Mouse (Mus musculus): ENCODE data around the gene Cyb561d2. TPM values are rescaled to one million over a fixed set of nuclear protein-coding genes. Genes with fewer than 3 reads are reported as not detected.
"Not testable (repeated sequence)": the region's sequence is repeated elsewhere in the genome, so short reads cannot be mapped to it uniquely, and the experiment has no call there.

Gene Cyb561d2
- polyA plus RNA-seq, 1 experiment from 2014 or later: 18.9 TPM

DNA sequence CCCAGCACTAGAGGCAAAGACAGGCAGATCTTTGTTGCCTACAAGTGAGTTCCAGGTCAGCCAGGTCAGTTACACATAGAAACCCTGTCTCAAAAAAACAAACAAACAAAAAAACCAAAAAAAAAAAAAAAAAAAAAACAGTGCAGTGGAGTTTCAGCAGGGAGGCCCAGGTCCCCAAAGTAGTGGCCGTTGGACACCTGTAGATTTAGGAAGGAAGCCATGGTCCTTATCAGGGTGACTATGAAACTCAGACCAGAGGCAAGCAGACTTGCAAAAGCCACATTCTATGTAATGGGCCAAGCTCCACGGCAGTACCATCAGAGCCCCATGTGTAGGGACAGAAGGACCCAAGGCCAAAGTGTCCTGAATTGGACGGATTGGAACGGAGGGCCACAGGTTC, 39.6 kb upstream of the Cyb561d2 start:
- no peaks in the 10 kb centered on the region for H3K27me3 ChIP-seq (ENCODE audit: control insufficient read depth, insufficient read depth, low read length)
- H3K4me3 ChIP-seq (ENCODE audit: low read depth, low read length): peak overlapping the region; percentile 57; the same call in 1 of the 2 replicates
- H3K9ac ChIP-seq (ENCODE audit: low read length): no peak overlapping the region; the same call in 1 of the 2 replicates
- H3K4me1 ChIP-seq (ENCODE audit: control insufficient read depth, insufficient read depth, low read length): peaks cover 20% of the 10 kb centered on the region
- WGBS: 80% methylated on average over 4 of the region's 4 CpGs
- DNase-seq (ENCODE audit: low spot score, missing footprints) (no peak), ATAC-seq (ENCODE audit: low FRiP score) (no peak)
- no peak overlapping the region for H3K27ac ChIP-seq (ENCODE audit: low read depth, low read length)
- peak overlapping the region; percentile 70; the same call in 1 of the 2 replicates for H3K4me2 ChIP-seq
- H3K36me3 ChIP-seq (ENCODE audit: control insufficient read depth, insufficient read depth, low read length): no peaks in the 10 kb centered on the region
- no peaks in the 10 kb centered on the region for H3K9me3 ChIP-seq (ENCODE audit: control insufficient read depth, low read length)

DNA sequence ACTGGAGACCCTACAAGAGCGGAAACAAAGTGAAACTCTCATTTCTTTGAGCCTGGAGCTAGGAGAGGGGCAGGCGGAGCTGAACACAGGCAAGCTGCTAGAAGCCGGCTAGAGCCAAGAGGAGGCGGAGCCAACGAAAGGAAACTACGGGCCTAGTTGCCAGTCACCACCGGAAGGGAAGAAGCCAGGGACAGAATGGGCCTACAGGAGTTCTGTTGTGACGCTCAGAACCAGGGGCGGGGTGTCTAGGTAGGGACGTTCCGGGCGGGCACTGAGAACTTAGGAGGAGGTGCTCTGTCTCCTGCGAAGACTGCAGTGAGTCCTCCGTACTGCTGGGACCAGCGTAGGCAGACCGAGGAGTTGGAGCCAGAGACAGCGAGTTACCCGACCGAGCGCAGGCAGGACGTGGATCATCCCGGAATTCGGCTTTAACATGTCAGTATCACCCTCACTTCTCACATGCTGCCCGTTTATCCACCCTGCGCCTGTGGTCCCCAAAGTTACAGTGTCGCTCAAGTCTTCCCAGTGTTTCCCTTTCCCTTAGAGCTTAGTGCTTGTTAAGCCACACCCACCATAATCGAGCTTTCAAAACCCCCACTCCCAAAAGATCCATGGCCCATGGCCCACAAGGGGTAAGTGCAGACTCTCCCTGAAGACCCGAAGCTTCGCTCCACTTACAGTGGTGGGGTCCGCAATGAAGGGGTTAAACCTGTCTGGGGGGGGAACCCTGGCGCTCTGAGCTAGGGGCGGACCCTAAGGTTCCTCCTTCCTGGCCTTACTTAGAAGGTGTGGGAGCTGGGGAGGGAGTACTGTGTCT, 38.7 kb upstream of the Cyb561d2 start, which contains the start of gene Hyal3:
Gene Hyal3, plus strand, starts transcription at position 318 of the 817 bp plus-strand sequence.
- Histone ChIP-seq H3K9me3 (ENCODE audit: control insufficient read depth, low read length) (no peaks in the 10 kb centered on the region), H3K27ac (ENCODE audit: low read depth, low read length) (peak within 1 kb of the TSS; percentile 37; the same call in 1 of the 2 replicates), H3K4me2 (peak within 1 kb of the TSS; percentile 70), H3K4me3 (ENCODE audit: low read depth, low read length) (peak within 1 kb of the TSS; percentile 57), H3K9ac (ENCODE audit: low read length) (peak within 1 kb of the TSS; percentile 79), H3K36me3 (ENCODE audit: control insufficient read depth, insufficient read depth, low read length) (no peaks in the 10 kb centered on the region), H3K27me3 (ENCODE audit: control insufficient read depth, insufficient read depth, low read length) (no peaks in the 10 kb centered on the region), H3K4me1 (ENCODE audit: control insufficient read depth, insufficient read depth, low read length) (peaks cover 24% of the 10 kb centered on the region)
- 1% methylated on average over 32 of the region's 32 CpGs for WGBS
- peak; percentile 66 for ATAC-seq (ENCODE audit: low FRiP score)
- peak; percentile 94 for DNase-seq (ENCODE audit: low spot score, missing footprints)

DNA sequence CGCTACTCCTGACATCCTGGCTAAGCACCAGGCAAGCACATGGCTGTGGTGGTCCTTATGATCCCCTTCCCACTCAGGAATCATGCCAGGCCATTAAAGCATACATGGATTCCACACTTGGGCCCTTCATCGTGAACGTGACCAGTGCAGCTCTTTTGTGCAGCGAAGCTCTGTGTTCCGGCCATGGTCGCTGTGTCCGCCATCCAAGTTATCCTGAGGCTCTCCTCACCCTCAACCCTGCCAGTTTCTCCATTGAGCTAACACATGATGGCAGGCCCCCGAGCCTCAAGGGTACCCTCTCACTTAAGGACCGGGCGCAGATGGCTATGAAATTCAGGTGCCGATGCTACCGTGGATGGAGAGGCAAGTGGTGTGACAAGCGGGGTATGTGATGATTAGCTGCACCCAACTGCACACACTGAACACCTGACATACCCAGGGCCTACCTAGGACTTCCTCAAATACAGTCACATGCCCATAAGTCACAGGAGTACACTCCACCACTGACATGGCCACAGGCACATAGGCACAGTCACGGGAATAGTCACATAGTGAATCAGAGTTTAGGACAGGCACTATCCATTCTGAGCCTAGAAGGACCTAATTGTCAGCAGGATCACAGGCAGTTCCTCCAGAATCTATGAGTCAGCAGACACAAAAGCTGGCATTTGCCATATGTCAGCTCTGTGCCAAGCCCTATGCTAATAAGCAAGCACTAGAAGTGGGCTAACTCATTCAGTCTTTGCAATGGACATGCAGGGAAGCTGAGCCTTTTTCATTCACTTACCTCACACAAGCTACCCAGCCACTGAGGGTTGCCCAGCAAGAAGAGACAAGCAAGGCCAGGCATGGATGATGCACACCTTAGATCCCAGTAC, 37.3 kb upstream of the Cyb561d2 start:
- Histone ChIP-seq H3K27ac (ENCODE audit: low read depth, low read length) (no peak overlapping the region), H3K4me3 (ENCODE audit: low read depth, low read length) (no peak overlapping the region), H3K36me3 (ENCODE audit: control insufficient read depth, insufficient read depth, low read length) (no peaks in the 10 kb centered on the region), H3K4me1 (ENCODE audit: control insufficient read depth, insufficient read depth, low read length) (peaks cover 24% of the 10 kb centered on the region), H3K4me2 (no peak overlapping the region), H3K27me3 (ENCODE audit: control insufficient read depth, insufficient read depth, low read length) (no peaks in the 10 kb centered on the region), H3K9ac (ENCODE audit: low read length) (no peak overlapping the region), H3K9me3 (ENCODE audit: control insufficient read depth, low read length) (no peaks in the 10 kb centered on the region)
- DNase-seq (ENCODE audit: low spot score, missing footprints): no peak
- WGBS: 97% methylated on average over 14 of the region's 14 CpGs
- ATAC-seq (ENCODE audit: low FRiP score): no peak

DNA sequence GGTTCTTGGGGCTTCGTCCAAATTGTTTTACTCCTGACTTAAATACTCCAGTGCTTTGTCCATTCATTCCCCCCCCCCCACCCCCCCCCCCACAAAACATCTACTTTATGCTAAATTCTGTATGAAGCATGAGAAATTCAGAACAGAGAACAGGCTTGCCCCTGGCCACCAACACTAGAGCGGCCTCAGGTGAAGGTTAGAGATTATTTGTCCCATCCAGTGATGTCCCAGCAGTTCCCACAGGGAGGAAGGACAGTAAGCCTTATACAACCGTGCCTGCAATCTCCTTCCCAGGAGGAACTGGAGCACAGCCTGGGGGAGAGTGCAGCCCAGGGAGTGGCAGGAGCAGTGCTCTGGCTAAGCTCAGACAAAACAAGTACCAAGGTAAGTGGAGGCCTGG, 36.6 kb upstream of the Cyb561d2 start, which contains the start of gene Naa80:
Gene Naa80, plus strand, starts transcription at position 301 of the 400 bp plus-strand sequence.
- Histone ChIP-seq H3K4me1 (ENCODE audit: control insufficient read depth, insufficient read depth, low read length) (peaks cover 24% of the 10 kb centered on the region), H3K27ac (ENCODE audit: low read depth, low read length) (no peak within 1 kb of the TSS), H3K9ac (ENCODE audit: low read length) (no peak within 1 kb of the TSS), H3K27me3 (ENCODE audit: control insufficient read depth, insufficient read depth, low read length) (no peaks in the 10 kb centered on the region), H3K36me3 (ENCODE audit: control insufficient read depth, insufficient read depth, low read length) (no peaks in the 10 kb centered on the region), H3K4me3 (ENCODE audit: low read depth, low read length) (no peak within 1 kb of the TSS), H3K9me3 (ENCODE audit: control insufficient read depth, low read length) (no peaks in the 10 kb centered on the region; the same call in 1 of the 2 replicates), H3K4me2 (no peak within 1 kb of the TSS)
- DNase-seq (ENCODE audit: low spot score, missing footprints) (no peak), ATAC-seq (ENCODE audit: low FRiP score) (no peak)
- WGBS: 85% methylated on average over 3 of the region's 3 CpGs

DNA sequence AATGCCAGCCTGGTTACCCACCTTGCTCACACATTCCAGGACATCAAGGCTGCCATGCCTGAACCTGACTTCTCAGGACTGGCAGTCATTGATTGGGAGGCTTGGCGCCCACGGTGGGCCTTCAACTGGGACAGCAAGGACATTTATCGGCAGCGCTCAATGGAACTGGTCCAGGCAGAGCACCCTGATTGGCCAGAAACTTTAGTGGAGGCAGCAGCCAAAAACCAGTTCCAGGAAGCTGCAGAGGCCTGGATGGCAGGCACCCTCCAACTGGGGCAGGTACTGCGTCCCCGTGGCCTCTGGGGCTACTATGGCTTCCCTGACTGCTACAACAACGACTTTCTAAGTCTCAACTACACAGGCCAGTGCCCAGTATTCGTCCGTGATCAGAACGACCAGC, 35.9 kb upstream of the Cyb561d2 start:
- WGBS: 92% methylated on average over 10 of the region's 10 CpGs
- H3K27me3 ChIP-seq (ENCODE audit: control insufficient read depth, insufficient read depth, low read length): no peaks in the 10 kb centered on the region
- peaks cover 6% of the 10 kb centered on the region for H3K36me3 ChIP-seq (ENCODE audit: control insufficient read depth, insufficient read depth, low read length)
- H3K9ac ChIP-seq (ENCODE audit: low read length): no peak overlapping the region
- peaks cover 24% of the 10 kb centered on the region for H3K4me1 ChIP-seq (ENCODE audit: control insufficient read depth, insufficient read depth, low read length)
- H3K9me3 ChIP-seq (ENCODE audit: control insufficient read depth, low read length): no peaks in the 10 kb centered on the region; the same call in 1 of the 2 replicates
- H3K4me3 ChIP-seq (ENCODE audit: low read depth, low read length): no peak overlapping the region
- H3K27ac ChIP-seq (ENCODE audit: low read depth, low read length): no peak overlapping the region
- DNase-seq (ENCODE audit: low spot score, missing footprints) (no peak), ATAC-seq (ENCODE audit: low FRiP score) (no peak)
- H3K4me2 ChIP-seq: no peak overlapping the region

DNA sequence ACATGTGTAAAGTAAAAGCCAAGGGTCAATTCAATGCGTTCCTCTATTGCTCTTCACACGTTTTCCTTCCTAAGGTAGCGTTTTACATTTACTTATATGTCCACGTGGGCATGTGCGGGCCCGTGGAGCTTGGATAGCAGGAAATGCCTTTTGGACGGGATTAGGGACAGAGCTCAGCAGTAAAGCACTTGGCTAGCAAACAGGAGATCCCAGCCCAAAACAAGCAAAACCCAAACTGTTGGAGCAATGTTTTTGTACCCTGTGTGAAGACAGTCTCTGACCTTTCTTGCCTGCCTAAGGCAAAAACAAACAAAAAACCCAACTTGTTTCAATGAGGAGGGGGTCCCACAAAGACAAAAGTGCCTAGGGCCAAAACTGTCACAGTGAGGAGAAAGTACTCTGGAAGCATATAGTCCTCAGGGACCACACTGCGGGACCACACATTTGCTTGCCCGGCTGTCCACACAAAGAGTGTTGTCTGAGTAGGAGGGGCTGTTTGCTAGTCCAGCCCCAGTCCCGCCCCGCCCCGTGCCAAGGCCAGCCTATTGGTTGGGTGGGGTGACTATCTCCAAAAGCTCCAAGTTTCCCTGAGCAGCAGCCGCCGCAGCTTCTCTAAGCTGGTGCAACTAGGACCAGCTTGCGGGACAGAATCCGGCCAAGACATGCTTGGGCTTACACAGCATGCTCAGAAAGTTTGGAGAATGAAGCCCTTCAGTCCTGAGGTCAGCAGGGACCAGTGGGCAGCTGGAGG, 34.5 kb upstream of the Cyb561d2 start, which contains the start of gene Hyal1:
Gene Hyal1, plus strand, starts transcription at position 571 of the 751 bp plus-strand sequence.
- Histone ChIP-seq H3K4me2 (peak within 1 kb of the TSS; percentile 51), H3K4me3 (ENCODE audit: low read depth, low read length) (peak within 1 kb of the TSS; percentile 33), H3K27me3 (ENCODE audit: control insufficient read depth, insufficient read depth, low read length) (no peaks in the 10 kb centered on the region), H3K36me3 (ENCODE audit: control insufficient read depth, insufficient read depth, low read length) (peaks cover 20% of the 10 kb centered on the region), H3K4me1 (ENCODE audit: control insufficient read depth, insufficient read depth, low read length) (peaks cover 26% of the 10 kb centered on the region), H3K9me3 (ENCODE audit: control insufficient read depth, low read length) (no peaks in the 10 kb centered on the region; the same call in 1 of the 2 replicates), H3K9ac (ENCODE audit: low read length) (peak within 1 kb of the TSS; percentile 36), H3K27ac (ENCODE audit: low read depth, low read length) (peak within 1 kb of the TSS; percentile 20)
- DNase-seq (ENCODE audit: low spot score, missing footprints) (peak; percentile 93), ATAC-seq (ENCODE audit: low FRiP score) (peak; percentile 83)
- 29% methylated on average over 16 of the region's 16 CpGs for WGBS

DNA sequence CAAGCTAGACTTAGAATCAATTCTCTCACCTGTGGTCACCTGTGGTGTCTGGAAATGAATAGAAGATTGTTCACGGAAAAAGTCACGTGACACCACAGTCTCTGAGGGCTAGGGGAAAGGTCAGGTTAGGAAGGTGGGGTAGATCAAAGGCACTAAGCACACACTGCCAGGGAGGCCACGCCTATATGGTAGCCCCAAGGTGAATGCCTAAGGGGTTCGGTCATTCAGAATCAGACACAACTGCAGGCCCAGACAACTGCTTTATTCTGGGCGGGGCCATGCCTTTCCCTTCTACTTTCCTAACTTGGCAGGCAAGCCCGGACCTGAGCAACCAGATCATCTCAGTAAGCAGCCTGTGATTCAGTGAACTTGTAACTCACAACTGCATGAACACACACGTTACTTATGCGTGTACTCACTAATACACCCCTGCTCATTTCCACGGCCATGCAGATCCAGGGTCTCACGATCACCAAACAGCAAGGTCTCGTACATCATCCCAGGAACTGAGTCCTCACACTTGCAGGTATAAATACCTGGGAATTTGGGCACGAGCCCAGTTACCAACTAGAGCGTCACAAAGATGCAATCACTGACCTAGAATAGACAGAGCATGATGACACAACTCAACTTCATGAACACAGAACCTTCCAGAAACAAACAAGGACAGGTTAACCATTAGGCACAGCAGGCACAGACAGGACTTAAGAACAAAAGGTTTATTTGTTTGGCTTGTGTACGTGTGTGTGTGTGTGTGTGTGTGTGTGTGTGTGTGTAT, 33.8 kb upstream of the Cyb561d2 start:
- H3K9me3 ChIP-seq (ENCODE audit: control insufficient read depth, low read length): no peaks in the 10 kb centered on the region; the same call in 1 of the 2 replicates
- no peak overlapping the region for H3K9ac ChIP-seq (ENCODE audit: low read length)
- ATAC-seq (ENCODE audit: low FRiP score) (no peak), DNase-seq (ENCODE audit: low spot score, missing footprints) (no peak)
- H3K4me2 ChIP-seq: no peak overlapping the region
- no peaks in the 10 kb centered on the region for H3K27me3 ChIP-seq (ENCODE audit: control insufficient read depth, insufficient read depth, low read length)
- H3K36me3 ChIP-seq (ENCODE audit: control insufficient read depth, insufficient read depth, low read length): peaks cover 24% of the 10 kb centered on the region
- no peak overlapping the region; the same call in 1 of the 2 replicates for H3K27ac ChIP-seq (ENCODE audit: low read depth, low read length)
- 88% methylated on average over 14 of the region's 14 CpGs for WGBS
- H3K4me3 ChIP-seq (ENCODE audit: low read depth, low read length): no peak overlapping the region
- peaks cover 26% of the 10 kb centered on the region for H3K4me1 ChIP-seq (ENCODE audit: control insufficient read depth, insufficient read depth, low read length)

DNA sequence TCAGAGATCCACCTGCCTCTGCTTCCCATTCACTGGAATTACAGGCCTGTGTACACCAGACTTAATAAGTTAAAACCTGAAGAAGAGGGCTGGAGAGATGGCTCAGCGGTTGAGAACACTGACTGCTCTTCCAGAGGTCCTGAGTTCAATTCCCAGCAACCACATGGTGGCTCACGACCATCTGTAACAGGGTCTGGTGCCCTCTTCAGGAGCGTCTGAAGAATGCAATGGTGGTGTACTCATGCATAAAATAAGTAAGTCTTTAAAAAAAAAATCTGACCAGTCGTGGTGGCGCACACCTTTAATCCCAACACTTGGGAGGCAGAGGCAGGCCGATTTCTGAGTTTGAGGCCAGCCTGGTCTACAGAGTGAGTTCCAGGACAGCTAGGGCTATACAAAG, 31.8 kb upstream of the Cyb561d2 start:
- WGBS: 80% methylated on average over 6 of the region's 6 CpGs
- peaks cover 24% of the 10 kb centered on the region for H3K36me3 ChIP-seq (ENCODE audit: control insufficient read depth, insufficient read depth, low read length)

More for the DNA sequence above, 31.8 kb upstream of the Cyb561d2 start:
- H3K9me3 ChIP-seq (ENCODE audit: control insufficient read depth, low read length); DNase-seq (ENCODE audit: low spot score, missing footprints); ATAC-seq (ENCODE audit: low FRiP score); H3K27me3 ChIP-seq (ENCODE audit: control insufficient read depth, insufficient read depth, low read length); H3K9ac ChIP-seq (ENCODE audit: low read length); H3K4me3 ChIP-seq (ENCODE audit: low read depth, low read length); H3K27ac ChIP-seq (ENCODE audit: low read depth, low read length); H3K4me2 ChIP-seq: not testable (repeated sequence)
- H3K4me1 ChIP-seq (ENCODE audit: control insufficient read depth, insufficient read depth, low read length): peaks cover 29% of the 10 kb centered on the region

Data from midbrain, embryonic 11.5 days (tissue).